Mouse (Mus musculus) thymus, adult 18-20 months (tissue): ENCODE data around the gene Alg11.

Experiments
- DNase-seq, 2 experiments: peaks; one replicate each; pipeline ENCODE4 v3.0.0; 2022; ENCODE audit warnings: mixed read lengths in 2 of 2

The Alg11 gene

GRCm38 (mm10) chr8:22079313-22080007 is 18.9 kb downstream of the Alg11 start:
- DNase-seq = no peak

DNA sequence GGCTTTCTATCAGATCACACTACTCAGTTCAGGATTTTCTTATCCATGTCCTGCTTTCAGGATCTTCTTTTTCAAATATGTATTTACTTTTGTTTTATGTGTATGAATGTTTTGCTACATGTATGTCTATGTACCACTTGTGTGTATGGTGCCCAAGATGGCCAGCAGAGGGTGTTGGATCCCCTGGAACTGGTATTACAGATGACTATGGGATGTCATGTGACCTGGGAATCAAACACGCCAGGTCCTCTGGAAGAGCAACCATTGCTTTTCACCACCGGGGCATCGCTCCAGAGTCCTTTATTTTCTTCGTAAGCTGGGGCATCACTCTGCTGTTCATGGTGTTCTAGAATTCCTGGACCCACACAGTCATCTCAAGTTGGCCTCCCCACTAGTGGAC is 28.7 kb downstream of the Alg11 start:
- no peak for DNase-seq

DNA sequence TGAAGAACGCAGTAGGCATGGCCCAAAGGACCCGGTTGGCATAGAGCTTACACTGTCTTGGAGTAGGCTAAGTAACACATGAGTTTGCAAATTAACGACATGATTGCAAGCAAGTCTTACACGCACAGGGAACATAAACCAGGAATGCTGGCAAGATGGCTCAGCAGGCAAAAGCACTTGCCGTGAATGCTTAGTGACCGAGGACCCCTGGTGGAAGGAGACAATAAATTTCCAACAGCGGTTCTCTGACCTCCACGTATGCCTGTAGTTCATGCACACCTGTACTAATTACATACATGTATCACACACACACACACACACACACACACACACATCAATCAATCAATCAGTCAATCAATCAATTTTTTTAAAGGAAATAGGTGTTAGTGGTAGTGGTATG is 31.0 kb downstream of the Alg11 start:
- DNase-seq = no peak

GRCm38 (mm10) chr8:22107020-22107419 is 46.5 kb downstream of the Alg11 start:
- DNase-seq = no peak
